Mouse (Mus musculus) spleen, postnatal 36 days (tissue): ENCODE results near the gene Atxn7l3.

ENCODE experiments used
- DNase-seq, 2 experiments: peaks; one replicate each; pipeline ENCODE4 v3.0.0; 2022; ENCODE audit warnings: low spot score in 2 of 2, mixed read lengths in 1 of 2

The Atxn7l3 gene

GRCm38 (mm10) chr11:102318576-102319409 is 22.4 kb upstream of the Atxn7l3 start:
- peak; percentile 56 to 63 for DNase-seq

- peak; percentile 66 to 77 for DNase-seq
Observed at GRCm38 (mm10) chr11:102317901-102318575, 21.6 kb upstream of the Atxn7l3 start.

- DNase-seq = peak; percentile 61 to 67
Observed at GRCm38 (mm10) chr11:102317298-102317900, 21.0 kb upstream of the Atxn7l3 start.

- peak; percentile 93 to 94 for DNase-seq
Observed at GRCm38 (mm10) chr11:102316572-102317297, 20.3 kb upstream of the Atxn7l3 start.

GRCm38 (mm10) chr11:102315690-102316571 is 19.5 kb upstream of the Atxn7l3 start:
- peak; percentile 59 to 64 for DNase-seq

- no peak for DNase-seq
Observed at GRCm38 (mm10) chr11:102314321-102314720, 17.9 kb upstream of the Atxn7l3 start.

GRCm38 (mm10) chr11:102312586-102312985 is 16.2 kb upstream of the Atxn7l3 start:
- DNase-seq = no peak

GRCm38 (mm10) chr11:102311966-102312365 is 15.5 kb upstream of the Atxn7l3 start:
- no peak for DNase-seq

GRCm38 (mm10) chr11:102310768-102311695 is 14.6 kb upstream of the Atxn7l3 start:
- no peak for DNase-seq

- no peak for DNase-seq
Observed at GRCm38 (mm10) chr11:102309821-102310617, 13.6 kb upstream of the Atxn7l3 start.

- peak; percentile 95 to 96 for DNase-seq
Observed at GRCm38 (mm10) chr11:102308979-102309378, 12.5 kb upstream of the Atxn7l3 start.

GRCm38 (mm10) chr11:102308104-102308503 is 11.7 kb upstream of the Atxn7l3 start:
- no peak for DNase-seq

GRCm38 (mm10) chr11:102305359-102305758 is 8.9 kb upstream of the Atxn7l3 start:
- DNase-seq = no peak

GRCm38 (mm10) chr11:102304141-102304540 is 7.7 kb upstream of the Atxn7l3 start:
- no peak for DNase-seq

- peak; percentile 49 to 68 for DNase-seq
Observed at GRCm38 (mm10) chr11:102299839-102300238, 3.4 kb upstream of the Atxn7l3 start.

- no peak for DNase-seq
Observed at GRCm38 (mm10) chr11:102297577-102298556, 1.4 kb upstream of the Atxn7l3 start.

GRCm38 (mm10) chr11:102295598-102296471 is 596 bp downstream of the Atxn7l3 start:
- DNase-seq = peak; percentile 42 to 53
